Mouse (Mus musculus) megakaryocyte, embryonic 14.5 days (primary cell): ENCODE measurements around the gene Pbx2.

Experiments
- FLI1 ChIP-seq: IDR thresholded peaks from 2 replicates; pipeline ENCODE4 v1.6.1; 2012; ENCODE audit warnings: low read length, inconsistent platforms, mixed read lengths
- GATA1 ChIP-seq: IDR thresholded peaks from 3 replicates; pipeline ENCODE4 v1.6.1; 2012; ENCODE audit warnings: mixed read lengths, low read length, inconsistent platforms, borderline replicate concordance

DNA sequence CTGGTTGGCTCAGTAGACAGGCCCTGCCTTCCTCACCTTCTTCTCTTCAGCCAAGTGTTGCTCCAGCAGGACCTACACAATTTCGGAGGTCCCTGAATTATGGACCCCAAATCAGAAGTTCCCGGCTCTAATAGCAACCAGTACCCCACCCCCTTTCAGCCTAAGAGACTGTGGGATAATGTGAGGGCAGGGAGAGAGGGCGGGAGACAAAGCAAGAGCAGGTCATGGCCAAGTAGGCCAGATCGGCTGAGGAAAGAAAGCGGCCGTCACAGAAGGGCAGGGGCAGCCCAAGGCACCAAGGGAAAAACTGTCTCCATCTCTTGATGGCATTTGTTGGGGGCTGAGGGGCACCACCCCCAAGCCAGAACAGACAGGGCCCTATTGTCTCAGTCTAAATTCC, 24.8 kb downstream of the Pbx2 start, which contains the start of gene Egfl8:
- TF ChIP-seq GATA1 (no peak), FLI1 (no peak)
